Comparison of ENCODE assay signal across 7 mouse cellular contexts in the genomic region with DNA sequence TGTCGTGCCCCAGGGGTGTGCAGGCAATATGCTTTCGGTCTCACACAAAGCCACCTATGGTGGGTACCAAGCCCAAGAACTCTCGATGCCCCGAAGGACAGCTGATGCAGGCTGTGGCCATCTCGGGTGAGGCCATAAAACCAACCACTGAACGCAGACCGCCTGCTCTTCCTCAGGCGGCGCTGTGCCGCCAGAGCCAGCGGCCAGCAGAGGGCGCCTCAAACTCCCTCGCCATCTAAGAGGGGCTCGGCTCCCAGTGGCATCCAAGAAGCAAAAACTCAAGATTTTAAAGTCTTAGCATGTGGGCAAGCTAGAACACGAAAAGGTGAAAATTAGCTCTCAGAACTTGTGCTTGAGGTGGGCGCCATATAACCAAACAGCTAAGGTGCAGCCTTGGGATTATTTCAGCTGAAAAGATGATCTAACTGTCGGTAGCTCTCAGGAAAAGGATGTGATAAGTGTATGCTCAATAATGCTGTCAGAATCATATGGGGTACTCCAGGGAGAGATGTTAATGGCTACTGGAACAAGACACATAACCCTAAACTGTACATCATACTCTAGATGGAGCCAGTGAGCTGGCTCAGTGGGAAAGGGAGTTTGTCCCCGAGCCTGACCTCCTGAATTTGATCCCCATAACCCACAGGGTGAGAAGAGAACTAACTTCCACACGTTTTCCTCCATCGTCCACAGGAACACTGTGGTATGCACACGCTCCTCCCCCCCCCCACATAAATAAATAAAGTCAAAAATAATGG. TPM values are rescaled to one million over a fixed set of nuclear protein-coding genes. Genes with fewer than 3 reads are reported as not detected.
DNase-seq lines count a peak whose midpoint lies in the region; ATAC-seq and TF ChIP-seq lines count a peak whose summit lies in the region.

No protein-coding gene starts in this region.

- no peaks in the 10 kb centered on the region for H3K36me3 ChIP-seq in ES-E14 (ENCODE audit: control insufficient read depth, insufficient read depth, low read length, poor library complexity, severe bottlenecking)
- H3K36me3 ChIP-seq in liver, postnatal 0 days (replicated peaks; ENCODE audit: insufficient read depth, low read length) = no peaks in the 10 kb centered on the region

- 0 out of 2 replicates have a peak, but pooled peaks have one; percentile 19 for ATAC-seq in liver, postnatal 0 days
- 0 out of 2 replicates have a peak, but pooled peaks have one; percentile 20 for ATAC-seq in neutrophil, adult 5-6 weeks (ENCODE audit: extremely low read depth, insufficient number of reproducible peaks, low FRiP score, poor library complexity, severe bottlenecking)

- H3K27me3 ChIP-seq in liver, postnatal 0 days (ENCODE audit: insufficient read depth, low read length) = peaks cover 10% of the 10 kb centered on the region; the same call in 1 of the 2 replicates

- peak; percentile 66 for DNase-seq in A20 (ENCODE audit: low read depth, low spot score)
- DNase-seq in ES-E14 (ENCODE audit: low read depth, low spot score) = no peak
- peak; percentile 57 for DNase-seq in cerebellum, adult 9-10 months
- DNase-seq in forelimb bud, embryonic 11.5 days (ENCODE audit: low read depth, low spot score) = peak; percentile 79
- DNase-seq in kidney, adult 9 months = peak; percentile 38
- DNase-seq in liver, postnatal 0 days = peak; percentile 67

- TF ChIP-seq CTCF in liver, postnatal 0 days (IDR thresholded peaks at IDR 0.05; ENCODE audit: low read depth) = peak; percentile 81

- no peak for TF ChIP-seq EP300 in liver, postnatal 0 days (IDR thresholded peaks at IDR 0.05; ENCODE audit: low read depth)

- no peaks in the 10 kb centered on the region for H3K9me3 ChIP-seq in ES-E14 (ENCODE audit: control insufficient read depth, insufficient read depth, low read depth, low read length)
- H3K9me3 ChIP-seq in liver, postnatal 0 days (ENCODE audit: low read length) = no peaks in the 10 kb centered on the region

- H3K4me2 ChIP-seq in liver, postnatal 0 days (ENCODE audit: low read depth, low read length) = no peak overlapping the region

- in situ Hi-C loops in ES-E14 (cut with MboI; ENCODE audit: low sequenced_read_pairs in 2 of 2, unreplicated experiment in 2 of 2) = loop anchor here in 1 of 2 experiments (5.0 kb wide), 1 partner anchor 287 kb away; no protein-coding TSS in a partner anchor

- H3K9ac ChIP-seq in ES-E14 (ENCODE audit: insufficient read depth, low read depth, low read length, poor library complexity, severe bottlenecking) = peak overlapping the region; percentile 28; the same call in 1 of the 2 replicates
- no peak overlapping the region for H3K9ac ChIP-seq in liver, postnatal 0 days (replicated peaks)

- H3K4me1 ChIP-seq in ES-E14 (ENCODE audit: control insufficient read depth in 2 of 2, insufficient read depth in 2 of 2, low read length in 2 of 2, poor library complexity in 1 of 2) = peaks cover 0 to 20% of the 10 kb centered on the region in 2 experiments; a peak in 2 of 4 replicates
- peaks cover 8% of the 10 kb centered on the region for H3K4me1 ChIP-seq in liver, postnatal 0 days (ENCODE audit: insufficient read depth)

- 9% methylated on average over 21 of the region's 21 CpGs for WGBS in liver, postnatal 0 days (ENCODE audit: insufficient replicate concordance)

- no peak overlapping the region for H3K27ac ChIP-seq in ES-E14 (ENCODE audit: insufficient read depth, low read depth, low read length, poor library complexity, severe bottlenecking)
- no peak overlapping the region for H3K27ac ChIP-seq in liver, postnatal 0 days (ENCODE audit: low read depth)

- H3K4me3 ChIP-seq in ES-E14 (ENCODE audit: insufficient read depth in 1 of 2, low read depth in 1 of 2, low read length in 2 of 2, poor library complexity in 1 of 2, severe bottlenecking in 1 of 2) = peak overlapping the region in 1 of 2 experiments; percentile 27; a peak in 1 of 4 replicates
- no peak overlapping the region for H3K4me3 ChIP-seq in liver, postnatal 0 days (ENCODE audit: low read depth, low read length)

TF ChIP-seq in ES-E14, 5 proteins besides CTCF, POLR2A, EP300 and RAD21:
- TF ChIP-seq ZC3H11A (IDR thresholded peaks at IDR 0.05; ENCODE audit: borderline replicate concordance, low read depth, low read length) = no peak
- no peak for TF ChIP-seq ZNF384 (IDR thresholded peaks at IDR 0.05; ENCODE audit: low read depth, low read length)
- TF ChIP-seq CHD2 (IDR thresholded peaks at IDR 0.05; ENCODE audit: low read depth, low read length) = no peak
- TF ChIP-seq HCFC1 (IDR thresholded peaks at IDR 0.05; ENCODE audit: borderline replicate concordance, insufficient read depth, low read length) = no peak
- no peak for TF ChIP-seq MAFK (IDR thresholded peaks at IDR 0.05; ENCODE audit: insufficient read depth, low read depth, low read length)

RNA-seq across cellular contexts. Expression of a gene that starts 4.0 kb away (rescaled TPM):
- total RNA-seq in ES-E14 (2012; rRNA removed) = 0.37 TPM in 1 of 2 replicates, not detected in the other
- not detected in 2 replicates for polyA plus RNA-seq in liver, postnatal 0 days (2015; fragmentation: Nextera tagmentation; extraction: Ambion mirVana)
- total RNA-seq in neutrophil, adult 5-6 weeks (2017) = not detected in 2 replicates

RNA-seq across cellular contexts. Expression of a gene that starts 23.5 kb away (rescaled TPM):
- total RNA-seq in ES-E14 (2012; rRNA removed) = 4.5 and 6.5 TPM in 2 replicates
- polyA plus RNA-seq in liver, postnatal 0 days (2015; fragmentation: Nextera tagmentation; extraction: Ambion mirVana) = 1.2 and 1.5 TPM in 2 replicates
- total RNA-seq in neutrophil, adult 5-6 weeks (2017) = not detected in 2 replicates

RNA-seq across cellular contexts. Expression of a gene that starts 35.7 kb away (rescaled TPM):
- total RNA-seq in ES-E14 (2012; rRNA removed) = 0.13 and 0.58 TPM in 2 replicates
- polyA plus RNA-seq in liver, postnatal 0 days (2015; fragmentation: Nextera tagmentation; extraction: Ambion mirVana) = 8.1 and 13.0 TPM in 2 replicates
- not detected in 2 replicates for total RNA-seq in neutrophil, adult 5-6 weeks (2017)

RNA-seq across cellular contexts. Expression of a gene that starts 38.2 kb away (rescaled TPM):
- total RNA-seq in ES-E14 (2012; rRNA removed) = 21.1 and 21.7 TPM in 2 replicates
- 11.0 and 12.3 TPM in 2 replicates for polyA plus RNA-seq in liver, postnatal 0 days (2015; fragmentation: Nextera tagmentation; extraction: Ambion mirVana)
- total RNA-seq in neutrophil, adult 5-6 weeks (2017) = 23.8 and 26.0 TPM in 2 replicates
